Mouse (Mus musculus): Measurements from ENCODE around the gene Prr29. TPM values are rescaled to one million over a fixed set of nuclear protein-coding genes. Genes with fewer than 3 reads are reported as not detected.
A peak's percentile ranks its signal among the peaks of the same experiment; 100 is the strongest.
"Not testable (repeated sequence)": the region's sequence is repeated elsewhere in the genome, so short reads cannot be mapped to it uniquely, and the experiment has no call there.

Prr29 gene
- total RNA-seq, 4 experiments from 2014 or later, result 3.3 to 5.5 (median 4.3) TPM

DNA sequence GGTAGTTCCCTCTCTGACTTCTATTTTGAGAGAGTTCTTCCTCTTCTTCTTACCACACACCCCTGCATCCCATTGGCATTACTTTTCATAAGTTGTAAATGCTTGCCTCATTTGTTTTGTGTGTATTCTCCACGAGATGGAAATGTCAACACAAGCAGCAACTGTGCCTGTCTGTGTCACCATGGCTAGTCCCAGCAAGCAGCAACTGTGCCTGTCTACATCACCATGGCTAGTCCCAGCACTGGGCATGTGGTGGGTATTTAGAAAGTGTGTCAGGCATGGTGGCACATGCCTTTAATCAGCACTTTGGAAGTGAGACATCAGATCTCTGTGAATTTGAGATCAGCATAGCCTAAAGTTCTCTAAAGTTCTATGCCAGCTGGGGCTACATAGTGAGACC is 11.1 kb upstream of the Prr29 start:
- DNase-seq (ENCODE audit: low spot score in 2 of 2), result no peak

- DNase-seq (ENCODE audit: low spot score in 2 of 2), result peak in 1 of 2 experiments; percentile 39
These were observed 9.7 kb upstream of the Prr29 start for GRCm38 (mm10) chr11:106355382-106356128.

DNA sequence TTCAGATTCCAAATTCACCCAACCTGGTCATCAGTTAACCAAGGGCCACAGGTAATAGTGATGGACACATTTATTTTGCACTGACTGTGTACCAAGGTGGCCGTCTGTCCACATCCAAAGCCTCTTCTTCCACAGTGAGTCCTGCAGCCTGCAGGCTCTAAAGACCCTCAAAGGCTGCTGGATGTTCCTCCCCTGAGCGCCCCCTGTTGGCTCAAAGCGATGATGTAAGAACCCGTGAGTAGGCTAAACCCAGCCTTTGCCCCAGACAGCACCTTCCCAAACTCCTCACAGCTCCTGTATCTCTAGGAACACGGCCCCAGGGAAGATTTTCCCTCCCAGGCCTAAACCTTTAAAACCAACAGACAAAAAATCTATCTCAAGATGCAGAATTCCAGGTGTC is 5.9 kb upstream of the Prr29 start:
- DNase-seq (ENCODE audit: low spot score in 2 of 2), result no peak

DNA sequence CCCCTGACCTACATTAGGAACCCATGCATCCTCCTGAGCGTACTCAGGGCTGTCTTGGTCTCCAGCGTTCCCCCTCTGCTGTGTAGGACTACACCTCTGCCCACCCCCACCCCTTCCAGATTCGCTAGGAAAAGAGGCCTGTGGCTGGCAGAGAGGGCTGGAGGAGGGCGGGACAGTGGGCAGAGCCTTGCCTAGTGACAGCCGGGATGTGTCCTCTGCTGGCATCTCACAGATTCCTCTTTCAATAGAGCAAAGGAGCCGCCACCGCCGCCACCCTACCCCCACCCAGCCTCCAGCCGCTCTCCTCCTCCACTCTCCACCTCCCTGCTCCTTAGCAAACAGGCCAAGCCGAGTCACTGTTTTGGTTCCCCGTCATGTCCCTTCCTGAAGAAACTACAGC is 560 bp upstream of the Prr29 start:
- peak; percentile 53 to 74 for DNase-seq (ENCODE audit: low spot score in 2 of 2)

DNA sequence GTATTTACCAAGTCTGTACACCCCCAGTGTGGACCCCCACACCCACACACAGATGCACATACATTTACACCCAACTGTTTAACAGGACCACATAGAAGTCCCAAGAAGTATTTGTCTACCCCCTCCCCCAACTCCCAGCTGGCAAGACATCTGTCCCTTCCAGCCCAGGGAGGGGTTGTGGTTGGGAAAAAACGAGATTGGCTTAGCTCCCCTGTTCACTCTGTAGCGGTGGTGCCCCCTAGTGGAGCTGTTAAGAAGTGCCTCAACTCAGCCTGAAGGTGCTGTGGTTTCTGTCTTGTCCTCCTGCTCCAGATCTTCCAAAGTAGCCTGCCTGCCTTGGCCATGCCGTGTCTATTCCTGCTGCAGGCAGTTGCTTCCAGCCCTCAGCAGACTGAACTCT is 1.0 kb downstream of the Prr29 start:
- DNase-seq (ENCODE audit: low spot score in 2 of 2), result peak; percentile 81 to 85

DNA sequence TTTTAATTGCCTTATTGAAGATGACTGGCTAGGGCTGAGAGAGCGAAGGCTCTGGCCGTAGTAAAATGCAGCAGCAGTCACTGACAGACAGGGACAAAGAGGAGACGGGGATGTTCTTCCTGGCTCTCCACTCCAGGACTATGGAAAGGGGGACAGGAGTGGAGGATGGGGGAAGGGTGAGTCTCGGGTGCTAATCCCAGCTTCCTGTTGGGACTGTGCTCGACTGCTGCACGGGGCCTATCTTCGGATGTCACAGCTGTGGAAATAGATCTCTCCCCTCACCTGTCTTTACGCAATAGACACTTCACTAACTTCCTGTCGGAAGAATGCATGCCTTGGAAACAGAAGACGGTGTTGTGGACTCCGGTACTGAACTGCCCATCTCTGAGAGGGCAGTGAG is 8.7 kb downstream of the Prr29 start:
- no peak for DNase-seq (ENCODE audit: low spot score in 2 of 2)

DNA sequence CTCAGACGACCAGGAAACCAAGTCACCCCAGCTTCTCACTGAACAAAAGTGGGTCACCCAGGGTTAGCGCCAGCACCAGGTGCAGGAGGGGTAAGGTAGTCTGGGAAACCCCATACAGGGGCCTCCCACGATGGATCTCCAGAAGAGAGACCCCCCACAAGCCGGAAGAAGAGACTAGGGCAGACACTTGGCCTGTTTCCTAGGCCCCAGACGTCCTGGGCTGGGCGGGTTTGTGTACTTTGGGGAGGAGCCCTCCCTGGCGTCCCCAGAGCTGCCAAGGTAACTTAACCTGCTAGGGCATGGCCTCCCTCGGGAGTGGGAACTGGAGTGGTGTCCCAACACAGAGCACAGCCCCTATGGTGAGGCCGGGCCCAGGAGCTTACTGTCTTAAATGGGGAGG is 9.3 kb downstream of the Prr29 start:
- DNase-seq (ENCODE audit: low spot score in 2 of 2), result peak in 1 of 2 experiments; percentile 38

- no peak for DNase-seq (ENCODE audit: low spot score in 2 of 2)
These were observed 9.7 kb downstream of the Prr29 start for GRCm38 (mm10) chr11:106374979-106375378.

- DNase-seq (ENCODE audit: low spot score in 2 of 2), result no peak
These were observed 15.7 kb downstream of the Prr29 start for GRCm38 (mm10) chr11:106381011-106381410.

DNA sequence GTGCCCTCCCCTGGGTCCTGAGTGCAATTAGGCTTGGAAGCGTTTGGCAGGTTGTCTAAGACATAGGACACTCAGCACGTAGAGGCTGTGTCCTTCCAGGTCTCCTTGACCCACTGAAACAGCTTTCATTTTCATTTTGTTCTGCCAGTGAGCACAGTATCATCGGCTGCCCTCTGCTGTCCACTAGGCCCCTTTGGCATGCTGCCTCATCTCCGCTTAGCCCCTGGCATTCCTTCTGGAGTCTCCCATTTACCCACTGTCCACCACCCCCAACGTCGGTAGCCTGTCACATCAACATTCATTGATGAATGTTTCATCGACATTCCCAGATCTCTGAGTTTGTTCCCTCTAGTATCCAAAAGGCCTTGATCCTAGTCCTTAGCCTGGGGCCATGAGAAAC is 16.6 kb downstream of the Prr29 start:
- no peak for DNase-seq (ENCODE audit: low spot score in 2 of 2)

DNA sequence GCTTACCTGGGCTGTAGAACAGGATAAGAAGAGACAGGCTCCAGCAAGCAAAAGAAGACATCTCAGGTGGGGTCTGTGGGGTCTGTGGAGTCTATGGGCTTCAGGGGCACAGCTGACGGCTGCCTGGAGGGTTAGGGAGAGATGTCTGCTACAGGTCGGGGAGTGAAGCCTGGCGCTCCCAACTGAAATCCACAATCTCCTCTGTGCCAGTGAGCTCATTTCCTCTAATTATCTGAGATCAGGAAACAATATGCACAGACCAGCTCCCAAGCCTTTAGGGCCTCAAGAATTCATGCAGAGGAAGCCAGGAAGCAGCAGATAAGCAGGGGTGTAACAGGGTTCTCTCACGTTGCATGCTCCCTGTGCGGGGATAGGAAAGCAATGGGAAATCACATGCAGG is 17.2 kb downstream of the Prr29 start:
- no peak for DNase-seq (ENCODE audit: low spot score in 2 of 2)

DNA sequence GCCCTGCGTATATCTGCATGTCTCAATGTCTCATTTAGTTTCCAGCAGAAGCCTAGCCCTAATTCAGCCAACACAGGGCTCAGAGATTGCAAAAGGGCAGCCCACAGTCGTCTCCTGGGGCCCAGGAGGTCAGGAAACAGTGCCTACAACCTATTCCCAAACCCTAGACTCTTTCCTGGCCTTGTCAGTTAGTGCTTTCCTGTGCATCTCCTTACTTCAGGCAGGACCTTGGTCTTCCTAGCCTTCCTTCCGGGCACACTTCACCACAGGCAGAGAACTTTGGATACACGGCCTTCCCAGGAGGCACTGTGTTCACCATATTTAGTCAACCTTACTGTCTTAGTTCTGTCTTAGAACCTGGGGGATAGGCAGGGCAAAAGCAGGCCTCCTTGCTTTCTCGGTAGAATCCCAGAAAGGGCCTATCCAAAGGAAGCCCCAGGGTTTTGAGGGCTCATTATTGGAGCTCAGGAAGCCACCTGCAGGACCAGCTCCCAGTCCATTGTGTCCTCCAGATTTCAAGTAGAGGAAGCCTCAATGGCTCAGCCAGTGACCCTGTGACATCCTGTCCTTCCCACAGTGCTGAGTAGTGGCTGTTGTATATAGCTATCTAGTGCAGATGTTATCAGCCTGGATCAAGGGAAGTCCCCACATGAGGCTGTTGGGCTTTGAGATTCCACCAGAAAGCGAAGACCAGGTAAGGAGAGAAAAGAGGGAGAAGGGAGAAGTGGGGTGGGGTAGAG is 17.9 kb downstream of the Prr29 start:
- no peak for DNase-seq (ENCODE audit: low spot score in 2 of 2)

- DNase-seq (ENCODE audit: low spot score in 2 of 2), result no peak
These were observed 21.1 kb downstream of the Prr29 start for GRCm38 (mm10) chr11:106386409-106386808.

- no peak for DNase-seq (ENCODE audit: low spot score in 2 of 2)
These were observed 21.7 kb downstream of the Prr29 start for GRCm38 (mm10) chr11:106387020-106387419.

DNA sequence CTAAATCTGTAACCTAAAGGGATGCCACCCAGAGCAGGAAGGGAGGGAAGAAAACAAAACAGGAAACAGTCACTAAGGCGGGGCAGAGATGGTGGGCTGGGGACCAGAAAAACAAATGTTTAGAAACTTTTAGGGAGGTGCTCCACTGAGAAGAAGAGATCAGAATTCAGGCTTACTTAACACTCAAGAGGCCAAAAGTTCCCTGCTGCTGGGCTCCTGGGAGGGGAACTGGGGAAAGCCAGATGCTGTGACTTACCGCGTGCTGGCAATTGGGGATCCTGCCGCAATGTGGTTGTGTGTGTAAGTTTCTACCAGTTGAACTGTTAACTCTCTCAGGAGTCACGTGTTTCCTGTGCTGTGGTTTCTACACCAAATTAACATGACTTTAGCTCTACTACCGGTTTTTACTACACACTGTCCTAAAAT is 22.5 kb downstream of the Prr29 start, which contains the start of gene Icam2:
Icam2 (minus strand) TSS at position 285 of the 426 bp plus-strand sequence.
- no peak for DNase-seq (ENCODE audit: low spot score in 2 of 2)

DNA sequence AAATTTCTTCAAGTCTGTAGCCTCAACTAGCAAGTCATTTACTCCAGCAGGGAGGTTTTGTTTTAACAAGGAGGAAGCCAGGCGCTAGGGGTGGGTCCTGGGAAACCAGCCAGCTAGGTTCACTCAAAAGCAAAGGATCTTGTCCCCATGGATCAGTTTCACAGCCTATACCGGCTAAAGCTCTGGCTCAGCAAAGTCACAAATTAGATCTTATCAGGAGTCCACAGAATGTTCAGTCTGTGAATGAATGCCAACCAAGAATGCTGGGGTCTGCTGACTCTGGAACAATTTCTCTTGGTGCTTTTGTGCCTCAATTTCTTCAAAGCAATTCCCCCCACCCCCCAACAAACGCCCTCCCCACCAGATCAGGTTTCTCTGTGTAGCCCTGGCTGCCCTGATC is 24.3 kb downstream of the Prr29 start:
- no peak for DNase-seq (ENCODE audit: low spot score in 2 of 2)

DNA sequence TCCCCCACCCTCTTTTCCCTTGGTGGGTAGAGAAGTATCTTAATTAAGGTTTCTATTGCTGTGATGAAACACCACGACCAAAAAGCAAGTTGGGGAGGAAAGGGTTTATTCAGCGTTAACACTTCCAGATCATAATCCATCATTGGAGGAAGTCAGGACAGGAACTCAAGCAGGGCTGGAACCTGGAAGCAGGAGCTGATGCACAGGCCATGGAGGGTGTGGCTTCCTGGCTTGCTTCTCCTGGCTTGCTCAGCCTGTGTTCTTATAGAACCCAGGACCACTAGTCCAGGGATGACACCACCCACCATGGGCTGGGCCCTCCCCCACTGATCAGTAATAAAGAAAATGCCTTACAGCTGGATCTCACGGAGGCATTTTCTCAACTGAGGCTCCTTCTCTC is 25.5 kb downstream of the Prr29 start:
- DNase-seq (ENCODE audit: low spot score in 2 of 2), result no peak

- peak; percentile 49 to 59 for DNase-seq (ENCODE audit: low spot score in 2 of 2)
These were observed 26.4 kb downstream of the Prr29 start for GRCm38 (mm10) chr11:106391546-106392188.

DNA sequence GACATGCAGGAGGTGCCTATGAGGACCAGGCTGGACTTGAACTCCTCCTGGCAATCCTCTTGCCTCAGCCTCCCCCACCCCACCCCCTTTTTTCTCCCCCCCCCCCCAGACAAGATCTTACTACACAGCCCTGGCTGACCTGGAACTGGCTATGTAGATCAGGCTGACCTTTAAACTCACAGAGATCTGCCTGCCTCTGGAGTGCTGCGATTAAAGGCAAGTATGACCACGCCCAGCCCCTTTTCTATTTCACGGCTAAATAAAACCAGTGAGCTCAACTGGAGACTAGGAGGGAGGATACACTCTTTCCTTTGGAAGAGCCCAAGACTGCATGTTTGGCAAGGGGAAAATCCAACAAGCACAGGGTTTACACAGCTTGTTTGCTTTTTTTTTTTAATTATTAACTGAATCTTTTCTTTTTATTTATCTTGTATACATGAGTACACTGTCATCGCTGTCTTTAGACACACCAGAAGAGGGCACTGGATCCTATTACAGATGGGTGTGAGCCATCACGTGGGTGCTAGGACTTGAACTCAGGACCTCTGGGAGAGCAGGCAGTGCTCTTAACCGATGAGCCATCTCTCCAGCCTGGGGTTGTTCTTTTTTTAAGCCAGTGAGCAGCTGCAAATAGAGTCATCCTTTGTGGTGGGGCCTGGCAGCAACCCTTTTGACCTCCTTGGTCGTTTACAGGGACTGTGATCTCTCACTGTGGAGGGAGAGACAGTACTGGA is 27.5 kb downstream of the Prr29 start:
- no peak for DNase-seq (ENCODE audit: low spot score in 2 of 2)

DNA sequence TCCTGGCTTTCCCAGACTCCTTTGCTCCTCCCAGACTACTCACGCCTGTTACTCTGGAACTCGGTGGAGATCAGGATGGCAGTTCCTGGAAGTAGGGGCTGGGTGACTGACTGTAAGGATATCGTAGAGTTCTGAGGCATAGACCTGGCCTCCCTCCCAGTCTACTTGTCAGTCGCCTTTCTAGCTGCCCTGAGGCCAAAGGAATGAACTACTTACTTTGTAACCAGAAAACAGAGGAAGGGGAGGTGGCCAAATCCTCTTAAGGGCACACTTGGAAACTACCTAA is 28.0 kb downstream of the Prr29 start:
- no peak for DNase-seq (ENCODE audit: low spot score in 2 of 2)

- DNase-seq (ENCODE audit: low spot score in 2 of 2), result not testable (repeated sequence)
These were observed 28.8 kb downstream of the Prr29 start for GRCm38 (mm10) chr11:106394055-106394454.

DNA sequence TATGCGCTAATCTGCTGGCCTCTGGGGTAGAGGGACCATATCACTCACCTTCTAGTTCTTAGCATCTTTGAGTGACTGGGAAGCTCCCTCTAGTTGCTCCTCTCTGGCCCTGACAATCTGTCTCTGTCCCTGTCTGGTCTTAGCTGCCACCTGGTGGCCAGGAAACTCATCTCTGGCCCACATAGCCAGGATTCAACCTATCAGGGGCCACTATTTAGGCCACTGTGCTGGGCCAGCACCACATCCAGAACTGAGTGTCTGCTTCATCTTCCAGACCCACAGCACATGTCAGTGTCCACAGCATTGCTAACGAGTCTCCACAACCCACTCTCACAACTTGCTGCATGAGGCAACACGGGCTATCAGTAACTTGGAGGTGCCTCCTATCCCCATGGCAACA is 32.4 kb downstream of the Prr29 start:
- no peak for DNase-seq (ENCODE audit: low spot score in 2 of 2)
